Mouse (Mus musculus) frontal cortex, postnatal 10 days (tissue): ENCODE data around the gene Ewsr1.
A peak's percentile ranks its signal among the peaks of the same experiment; 100 is the strongest.

ENCODE experiments used
- DNase-seq, 2 experiments: peaks; one replicate each; pipeline ENCODE4 v3.0.0; 2022; ENCODE audit warnings: low spot score in 2 of 2, mixed read lengths in 1 of 2

Gene Ewsr1

GRCm38 (mm10) chr11:5098736-5099542 lies at the start of gene Ewsr1, which contains the start of gene Rhbdd3:
Gene Ewsr1, minus strand, starts transcription at chr11:5099266.
Gene Rhbdd3, plus strand, starts transcription at chr11:5098926.
- DNase-seq, result peak; percentile 95 to 97

- DNase-seq, result no peak
Observed at GRCm38 (mm10) chr11:5145600-5145999, 46.5 kb upstream of the Ewsr1 start.

GRCm38 (mm10) chr11:5141965-5142364 lies 42.9 kb upstream of the Ewsr1 start:
- DNase-seq, result no peak

- no peak for DNase-seq
Observed at GRCm38 (mm10) chr11:5141252-5141651, 42.2 kb upstream of the Ewsr1 start.

- no peak for DNase-seq
Observed at GRCm38 (mm10) chr11:5140619-5141018, 41.6 kb upstream of the Ewsr1 start.

GRCm38 (mm10) chr11:5139372-5139771 lies 40.3 kb upstream of the Ewsr1 start:
- no peak for DNase-seq

- no peak for DNase-seq
Observed at GRCm38 (mm10) chr11:5138642-5139041, 39.6 kb upstream of the Ewsr1 start.

GRCm38 (mm10) chr11:5135914-5136313 lies 36.8 kb upstream of the Ewsr1 start:
- DNase-seq, result no peak

- no peak for DNase-seq
Observed at GRCm38 (mm10) chr11:5132751-5133150, 33.7 kb upstream of the Ewsr1 start.

GRCm38 (mm10) chr11:5130111-5130665 lies 31.1 kb upstream of the Ewsr1 start:
- no peak for DNase-seq

- DNase-seq, result no peak
Observed at GRCm38 (mm10) chr11:5129035-5129480, 30.0 kb upstream of the Ewsr1 start.

GRCm38 (mm10) chr11:5125713-5126112 lies 26.6 kb upstream of the Ewsr1 start:
- no peak for DNase-seq

GRCm38 (mm10) chr11:5114931-5115581 lies 16.0 kb upstream of the Ewsr1 start:
- DNase-seq, result peak; percentile 57 to 79

GRCm38 (mm10) chr11:5113645-5114044 lies 14.6 kb upstream of the Ewsr1 start:
- no peak for DNase-seq

GRCm38 (mm10) chr11:5109441-5109840 lies 10.4 kb upstream of the Ewsr1 start:
- DNase-seq, result no peak

GRCm38 (mm10) chr11:5103986-5104509 lies 5.0 kb upstream of the Ewsr1 start:
- DNase-seq, result no peak

GRCm38 (mm10) chr11:5102384-5102783 lies 3.3 kb upstream of the Ewsr1 start:
- no peak for DNase-seq

GRCm38 (mm10) chr11:5101641-5102040 lies 2.6 kb upstream of the Ewsr1 start:
- DNase-seq, result no peak

- no peak for DNase-seq
Observed at GRCm38 (mm10) chr11:5100801-5101200, 1.7 kb upstream of the Ewsr1 start.

GRCm38 (mm10) chr11:5100283-5100682 lies 1.2 kb upstream of the Ewsr1 start:
- DNase-seq, result no peak

- DNase-seq, result peak in 1 of 2 experiments; percentile 77
Observed at GRCm38 (mm10) chr11:5099576-5100183, 614 bp upstream of the Ewsr1 start.
